Mouse (Mus musculus) ES-E14 (cell line): ENCODE results near the gene Supt3. TPM values are rescaled to one million over a fixed set of nuclear protein-coding genes. Genes with fewer than 3 reads are reported as not detected.

Source experiments
- DNase-seq: peaks from one replicate; pipeline ENCODE4 v3.0.0-alpha.2; 2013; ENCODE audit warnings: low read depth, low spot score
- H3K27ac ChIP-seq: 2 replicates; pipeline ENCODE4 v1.5.1; 2012; ENCODE audit warnings: low read depth, mild to moderate bottlenecking, low read length, moderate library complexity, mixed read lengths; ENCODE audit not compliant: poor library complexity, insufficient read depth, severe bottlenecking
- H3K36me3 ChIP-seq: 2 replicates; pipeline ENCODE4 v1.6.1; 2012; ENCODE audit warnings: mild to moderate bottlenecking, low read length, moderate library complexity, mixed read lengths; ENCODE audit not compliant: control insufficient read depth, poor library complexity, insufficient read depth, severe bottlenecking
- H3K4me1 ChIP-seq, 2 experiments: fragments of 150-350 bp in 1 of 2; sonication (generic) in 1 of 2; 2 replicates each; pipeline ENCODE4 v1.6.1; 2012; ENCODE audit warnings: low read length in 2 of 2, mild to moderate bottlenecking in 1 of 2, mixed read lengths in 1 of 2; ENCODE audit not compliant: control insufficient read depth in 2 of 2, insufficient read depth in 2 of 2, poor library complexity in 1 of 2
- H3K4me3 ChIP-seq, 2 experiments: fragments of 150-350 bp in 1 of 2; sonication (generic) in 1 of 2; 2 replicates each; pipeline ENCODE4 v1.5.1; 2012; ENCODE audit warnings: low read length in 2 of 2, low read depth in 1 of 2, mild to moderate bottlenecking in 1 of 2, mixed read lengths in 1 of 2; ENCODE audit not compliant: insufficient read depth in 1 of 2, poor library complexity in 1 of 2, severe bottlenecking in 1 of 2
- H3K9ac ChIP-seq: 2 replicates; pipeline ENCODE4 v1.6.1; 2012; ENCODE audit warnings: low read depth, mild to moderate bottlenecking, low read length, mixed read lengths; ENCODE audit not compliant: poor library complexity, insufficient read depth, severe bottlenecking
- H3K9me3 ChIP-seq: fragments of 150-350 bp; sonication (generic); 2 replicates; pipeline ENCODE4 v1.6.1; 2012; ENCODE audit warnings: low read depth, mild to moderate bottlenecking, low read length; ENCODE audit not compliant: control insufficient read depth, insufficient read depth
- CHD2 ChIP-seq: IDR thresholded peaks from 2 replicates; pipeline ENCODE4 v1.6.1; 2014; ENCODE audit warnings: mild to moderate bottlenecking, low read depth, low read length, inconsistent platforms
- HCFC1 ChIP-seq: IDR thresholded peaks from 2 replicates; pipeline ENCODE4 v1.6.1; 2012; ENCODE audit warnings: low read length, inconsistent platforms, borderline replicate concordance; ENCODE audit not compliant: insufficient read depth
- MAFK ChIP-seq: IDR thresholded peaks from 2 replicates; pipeline ENCODE4 v1.6.1; 2014; ENCODE audit warnings: mild to moderate bottlenecking, low read depth, low read length, inconsistent platforms; ENCODE audit not compliant: insufficient read depth
- ZC3H11A ChIP-seq: IDR thresholded peaks from 2 replicates; pipeline ENCODE4 v1.6.1; 2012; ENCODE audit warnings: low read depth, mild to moderate bottlenecking, inconsistent platforms, low read length, borderline replicate concordance
- ZNF384 ChIP-seq: IDR thresholded peaks from 2 replicates; pipeline ENCODE4 v1.6.1; 2012; ENCODE audit warnings: low read depth, low read length, inconsistent platforms
- in situ Hi-C, 2 experiments: fragments of 600-800 bp; cut with MboI; formaldehyde crosslinking; loops; one replicate each; pipeline ENCODE4 v1.15.1; 2025; ENCODE audit warnings: low sequenced_read_pairs in 2 of 2, inconsistent platforms in 1 of 2; ENCODE audit not compliant: unreplicated experiment in 2 of 2
- total RNA-seq: library from RNA; depleted of rRNA; stranded (reverse); fragments of 300-350 nt; gene quantifications from 2 replicates; pipeline ENCODE4 v1.2.3, GENCODE M21; 2012

Gene Supt3
- total RNA-seq, 1 experiment: 4.9 TPM

- Histone ChIP-seq H3K4me1 (no peaks in the 10 kb centered on the region), H3K27ac (no peak overlapping the region), H3K9ac (no peak overlapping the region), H3K4me3 (no peak overlapping the region), H3K9me3 (no peaks in the 10 kb centered on the region), H3K36me3 (no peaks in the 10 kb centered on the region)
- no peak for DNase-seq
- in situ Hi-C loops: loop anchor here in 1 of 2 experiments (25.0 kb wide), 1 partner anchor 770 kb away; no protein-coding TSS in a partner anchor
- TF ChIP-seq MAFK (no peak), ZC3H11A (no peak), CHD2 (no peak), ZNF384 (no peak), HCFC1 (no peak)
Observed at GRCm38 (mm10) chr17:45032209-45032608, 255.3 kb downstream of the Supt3 start.

- H3K4me3 ChIP-seq: no peak overlapping the region
- no peaks in the 10 kb centered on the region for H3K4me1 ChIP-seq
- in situ Hi-C loops: loop anchor here in 1 of 2 experiments (25.0 kb wide), 1 partner anchor 771 kb away; no protein-coding TSS in a partner anchor
- H3K36me3 ChIP-seq: no peaks in the 10 kb centered on the region
- H3K27ac ChIP-seq: no peak overlapping the region
- no peaks in the 10 kb centered on the region for H3K9me3 ChIP-seq
- TF ChIP-seq ZNF384: no peak
- TF ChIP-seq ZC3H11A: no peak
- no peak for TF ChIP-seq MAFK
- no peak for TF ChIP-seq HCFC1
- no peak for TF ChIP-seq CHD2
- DNase-seq: no peak
- no peak overlapping the region for H3K9ac ChIP-seq
Observed at GRCm38 (mm10) chr17:45033617-45034016, 256.7 kb downstream of the Supt3 start.

- TF ChIP-seq ZC3H11A (no peak), CHD2 (no peak), MAFK (no peak), HCFC1 (no peak)
- DNase-seq: no peak
- H3K27ac ChIP-seq: no peak overlapping the region
- H3K9ac ChIP-seq: no peak overlapping the region
- in situ Hi-C loops: loop anchor here in 1 of 2 experiments (10.0 to 25.0 kb wide), 2 partner anchors 296 to 779 kb away; no protein-coding TSS in a partner anchor
- H3K36me3 ChIP-seq: no peaks in the 10 kb centered on the region
- H3K4me3 ChIP-seq: no peak overlapping the region
- no peaks in the 10 kb centered on the region for H3K4me1 ChIP-seq
- H3K9me3 ChIP-seq: no peaks in the 10 kb centered on the region
Observed at GRCm38 (mm10) chr17:45041084-45041483, 264.1 kb downstream of the Supt3 start.

- H3K36me3 ChIP-seq: no peaks in the 10 kb centered on the region
- peak; percentile 37 for DNase-seq
- in situ Hi-C loops: loop anchor here in 1 of 2 experiments (10.0 to 25.0 kb wide), 2 partner anchors 301 to 784 kb away; no protein-coding TSS in a partner anchor
- H3K4me1 ChIP-seq: no peaks in the 10 kb centered on the region
- H3K27ac ChIP-seq: no peak overlapping the region
- TF ChIP-seq CHD2: no peak
- peak; percentile 72; the same call in 1 of the 2 replicates for TF ChIP-seq ZC3H11A
- no peaks in the 10 kb centered on the region for H3K9me3 ChIP-seq
- no peak overlapping the region for H3K9ac ChIP-seq
- H3K4me3 ChIP-seq: no peak overlapping the region
Observed at GRCm38 (mm10) chr17:45045804-45046203, 268.9 kb downstream of the Supt3 start.

- Histone ChIP-seq H3K4me1 (no peaks in the 10 kb centered on the region), H3K36me3 (no peaks in the 10 kb centered on the region), H3K9me3 (no peaks in the 10 kb centered on the region), H3K9ac (no peak overlapping the region), H3K27ac (no peak overlapping the region), H3K4me3 (no peak overlapping the region)
- TF ChIP-seq ZNF384 (no peak), ZC3H11A (no peak), HCFC1 (no peak), CHD2 (no peak), MAFK (no peak)
- in situ Hi-C loops: loop anchor here in 1 of 2 experiments (10.0 to 25.0 kb wide), 2 partner anchors 302 to 784 kb away; no protein-coding TSS in a partner anchor
- no peak for DNase-seq
Observed at GRCm38 (mm10) chr17:45046583-45046982, 269.6 kb downstream of the Supt3 start.
